Mouse (Mus musculus) sigmoid colon, adult 10 weeks (tissue): ENCODE measurements around the gene Plekhm1. TPM values are rescaled to one million over a fixed set of nuclear protein-coding genes. Genes with fewer than 3 reads are reported as not detected.

Source experiments
- polyA plus RNA-seq: library from polyadenylated mRNA; stranded (reverse); fragments of 350-450 nt; fragmentation: Illumina TruSeq; extraction: RNeasy Lipid Tissue Mini Kit (QIAGEN cat#74804); gene quantifications from one replicate; pipeline ENCODE4 v1.2.3, GENCODE M21; 2014; ENCODE audit warnings: low read depth, low replicate concordance

The Plekhm1 gene
- 2.6 TPM for polyA plus RNA-seq

DNA sequence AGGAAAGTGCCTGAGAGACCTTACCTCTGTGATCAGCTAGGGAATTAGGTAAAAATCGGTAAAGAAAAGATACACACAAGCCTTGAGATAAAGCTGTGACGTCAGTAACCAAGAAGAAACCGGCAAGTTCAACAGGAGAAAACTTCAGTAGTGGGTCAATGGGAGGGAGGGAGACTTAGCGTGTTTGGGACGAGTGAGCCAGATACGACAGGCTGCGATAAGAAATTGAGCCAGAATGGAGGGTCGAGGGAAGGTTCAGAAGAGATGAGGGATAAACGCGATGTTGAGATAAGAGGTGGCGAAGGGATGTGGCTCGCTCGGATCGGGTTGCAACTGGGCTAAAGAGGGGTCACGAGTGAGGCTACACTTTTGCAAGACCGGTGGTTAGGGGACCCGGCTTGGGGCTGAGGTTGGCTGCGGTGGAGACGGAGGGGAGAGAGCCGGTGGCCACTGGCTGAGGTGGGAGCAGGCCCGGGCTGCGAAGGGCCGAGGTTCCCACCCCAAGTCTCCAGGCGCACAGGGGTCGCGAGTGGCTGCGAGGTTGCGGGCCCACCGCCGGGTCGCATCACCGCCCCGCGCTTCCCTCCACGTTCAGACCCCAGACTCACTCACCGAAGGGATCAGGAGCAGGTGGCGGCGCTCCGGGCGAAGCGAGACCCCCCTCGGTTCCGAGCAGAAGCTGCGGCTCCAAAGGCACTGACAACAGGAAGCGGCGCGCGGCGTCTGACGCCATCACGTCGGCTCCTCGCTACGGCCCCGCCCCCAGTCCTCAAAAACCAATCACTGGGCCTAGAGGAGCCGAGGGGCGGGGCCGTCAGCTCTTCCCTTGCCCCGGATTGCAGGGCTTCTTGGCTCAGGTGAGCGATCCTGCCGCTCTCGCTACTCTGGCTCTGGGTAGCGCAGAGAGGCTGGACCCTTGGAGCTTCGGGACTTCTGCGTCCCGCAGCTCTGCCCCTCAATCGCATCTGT lies at the start of gene Plekhm1:
TSS of gene Plekhm1 (minus strand) at position 707 of the 969 bp plus-strand sequence.

DNA sequence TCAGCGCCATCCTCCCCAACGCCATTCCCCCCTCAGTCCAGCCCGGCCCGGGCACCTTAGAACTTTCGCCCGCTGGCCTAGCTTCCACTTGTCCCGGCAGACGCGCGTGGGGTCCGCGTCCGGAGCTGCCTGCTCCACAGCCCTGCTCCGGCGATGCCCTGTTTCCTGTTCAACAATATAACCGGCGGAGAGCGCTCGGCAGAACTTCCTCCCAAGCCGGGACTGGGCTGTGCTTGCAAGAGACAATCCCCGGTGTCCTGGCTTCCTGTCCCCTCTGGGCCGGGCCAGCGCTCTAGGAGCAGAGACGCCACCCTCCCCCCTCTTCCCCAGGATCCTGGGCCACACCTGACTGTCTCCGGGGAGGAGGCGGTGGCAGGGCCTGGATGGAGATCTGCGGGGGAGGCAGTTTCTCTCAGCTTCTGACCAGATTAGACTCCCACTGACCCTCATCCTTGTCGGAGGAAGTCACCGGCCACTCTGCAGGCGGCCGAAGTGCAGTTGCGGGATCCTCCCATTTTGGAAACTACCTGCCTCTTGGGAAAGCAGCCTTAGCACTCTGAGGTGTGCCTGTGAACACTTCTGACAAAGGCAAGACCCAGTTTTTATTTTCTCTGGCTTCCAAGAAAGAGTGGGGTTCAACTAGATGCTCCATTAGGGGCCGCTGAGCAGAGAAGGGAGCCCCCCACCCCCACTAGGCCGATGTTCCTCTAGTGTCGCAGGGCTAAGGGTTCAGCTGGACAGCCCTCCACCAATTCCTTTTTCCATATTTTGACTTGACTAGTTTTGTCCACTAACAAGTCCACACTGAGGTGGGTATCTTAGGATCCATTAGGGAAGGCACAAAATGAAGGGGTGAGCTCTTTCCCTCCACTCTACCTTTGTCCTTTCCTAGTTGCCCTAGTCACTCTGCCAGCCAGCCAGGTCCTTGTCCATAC lies 49.0 kb downstream of the Plekhm1 start, which contains the start of gene Arhgap27:
TSS of gene Arhgap27 (minus strand) at position 479 of the 935 bp plus-strand sequence.

Other genes with a start within 250 kb of the Plekhm1 start
- 0.41 TPM for gene Fmnl1, start 241.6 kb downstream of the Plekhm1 start, polyA plus RNA-seq
- gene 1700023F06Rik, start 204.1 kb downstream of the Plekhm1 start, polyA plus RNA-seq, result not detected
- gene Spata32, start 194.3 kb downstream of the Plekhm1 start, polyA plus RNA-seq, result not detected
- gene Map3k14, start 145.2 kb downstream of the Plekhm1 start, polyA plus RNA-seq, result 0.13 TPM
- gene Arhgap27, start 49.0 kb downstream of the Plekhm1 start, polyA plus RNA-seq, result 2.7 TPM
- not detected for gene Lrrc37a, start 91.9 kb upstream of the Plekhm1 start, polyA plus RNA-seq
- not detected for gene Gm884, start 208.5 kb upstream of the Plekhm1 start, polyA plus RNA-seq
- not detected for gene Lyzl6, start 226.2 kb upstream of the Plekhm1 start, polyA plus RNA-seq
- gene Rprml, start 236.9 kb upstream of the Plekhm1 start, polyA plus RNA-seq, result not detected